Mouse (Mus musculus) cerebellum, adult (tissue): Measurements from ENCODE around the gene Rhod.
"Not testable (repeated sequence)": the region's sequence is repeated elsewhere in the genome, so short reads cannot be mapped to it uniquely, and the experiment has no call there.

Source experiments
- ATAC-seq: cut with Nextera tagmentation; 2 replicates; pipeline ENCODE4 v1.9.2; 2017; ENCODE audit warnings: mild to moderate bottlenecking, moderate library complexity, mixed read lengths; ENCODE audit not compliant: insufficient number of reproducible peaks, low FRiP score, low TSS enrichment

The Rhod gene

GRCm38 (mm10) chr19:4419711-4420110 lies 19.5 kb downstream of the Rhod start:
- no peak for ATAC-seq

- no peak for ATAC-seq
Observed at GRCm38 (mm10) chr19:4417713-4418112, 21.5 kb downstream of the Rhod start.

GRCm38 (mm10) chr19:4417183-4417582 lies 22.0 kb downstream of the Rhod start:
- ATAC-seq: peak; percentile 56; the same call in 1 of the 2 replicates

GRCm38 (mm10) chr19:4414631-4415030 lies 24.6 kb downstream of the Rhod start:
- no peak for ATAC-seq

- ATAC-seq: no peak
Observed at GRCm38 (mm10) chr19:4409062-4409461, 30.2 kb downstream of the Rhod start.

GRCm38 (mm10) chr19:4404840-4405239 lies 34.4 kb downstream of the Rhod start:
- ATAC-seq: no peak

GRCm38 (mm10) chr19:4398959-4399358 lies 40.3 kb downstream of the Rhod start:
- ATAC-seq: no peak

GRCm38 (mm10) chr19:4398630-4398948 lies 40.6 kb downstream of the Rhod start:
- no peak for ATAC-seq

- ATAC-seq: peak; percentile 40; the same call in 1 of the 2 replicates
Observed at GRCm38 (mm10) chr19:4397798-4398629, 41.2 kb downstream of the Rhod start, which contains the start of gene Kdm2a. Kdm2a (minus strand) TSS chr19:4398285.

- peak; percentile 87 for ATAC-seq
Observed at GRCm38 (mm10) chr19:4396998-4397797, 42.0 kb downstream of the Rhod start.

GRCm38 (mm10) chr19:4396081-4396997 lies 42.9 kb downstream of the Rhod start:
- ATAC-seq: peak; percentile 60; the same call in 1 of the 2 replicates

GRCm38 (mm10) chr19:4387276-4387675 lies 52.0 kb downstream of the Rhod start:
- no peak for ATAC-seq

GRCm38 (mm10) chr19:4385026-4385425 lies 54.2 kb downstream of the Rhod start:
- no peak for ATAC-seq

GRCm38 (mm10) chr19:4384322-4384721 lies 54.9 kb downstream of the Rhod start:
- no peak for ATAC-seq

GRCm38 (mm10) chr19:4383306-4383705 lies 55.9 kb downstream of the Rhod start:
- no peak for ATAC-seq

GRCm38 (mm10) chr19:4382303-4382702 lies 56.9 kb downstream of the Rhod start:
- not testable (repeated sequence) for ATAC-seq
